Mouse (Mus musculus) forebrain, embryonic 11.5 days (tissue): Measurements from ENCODE around the gene Gin1. TPM values are rescaled to one million over a fixed set of nuclear protein-coding genes. Genes with fewer than 3 reads are reported as not detected.

ENCODE experiments used
- ATAC-seq: fragments of 200-750 bp; cut with Nextera tagmentation; replicated peaks from 2 replicates; pipeline ENCODE4 v1.8.0; 2017; ENCODE audit warnings: moderate TSS enrichment; ENCODE audit not compliant: low FRiP score
- DNase-seq: peaks from one replicate; pipeline ENCODE4 v3.0.0-alpha.2; 2017; ENCODE audit warnings: low spot score
- H3K27ac ChIP-seq: fragments of 300-500 bp; sonication (generic); 2 replicates; pipeline ENCODE4 v1.5.1; 2014; ENCODE audit warnings: low read depth, low read length
- H3K27me3 ChIP-seq: fragments of 300-500 bp; sonication (generic); 2 replicates; pipeline ENCODE4 v1.6.1; 2014; ENCODE audit warnings: mild to moderate bottlenecking, low read length, mixed read lengths; ENCODE audit not compliant: control insufficient read depth, insufficient read depth
- H3K36me3 ChIP-seq: fragments of 300-500 bp; sonication (generic); 2 replicates; pipeline ENCODE4 v1.6.1; 2014; ENCODE audit warnings: mild to moderate bottlenecking, low read length, moderate library complexity, mixed read lengths; ENCODE audit not compliant: control insufficient read depth, insufficient read depth
- H3K4me1 ChIP-seq: fragments of 300-500 bp; sonication (generic); replicated peaks from 2 replicates; pipeline ENCODE4 v1.6.1; 2014; ENCODE audit warnings: low read length, mixed read lengths; ENCODE audit not compliant: control insufficient read depth, insufficient read depth
- H3K4me2 ChIP-seq: fragments of 300-500 bp; sonication (generic); 2 replicates; pipeline ENCODE4 v1.6.1; 2014; ENCODE audit warnings: low read depth, mild to moderate bottlenecking, low read length, moderate library complexity, mixed read lengths; ENCODE audit not compliant: severe bottlenecking
- H3K4me3 ChIP-seq: fragments of 300-500 bp; sonication (generic); 2 replicates; pipeline ENCODE4 v1.5.1; 2014; ENCODE audit warnings: low read depth, low read length
- H3K9ac ChIP-seq: fragments of 300-500 bp; sonication (generic); 2 replicates; pipeline ENCODE4 v1.6.1; 2014; ENCODE audit warnings: low read length
- H3K9me3 ChIP-seq: fragments of 300-500 bp; sonication (generic); 2 replicates; pipeline ENCODE4 v1.6.1; 2016; ENCODE audit warnings: low read length, mixed read lengths; ENCODE audit not compliant: control insufficient read depth
- WGBS: fragments of 180-500 bp; shearing (Covaris S2); extraction: QIAGEN DNeasy Blood & Tissue Kit; methylation state at CpG from one replicate; pipeline ENCODE4 v1.1.7; 2014; 5-methylcytosine and 5-hydroxymethylcytosine counted together
- polyA plus RNA-seq: library from polyadenylated mRNA; unstranded; fragments of >200 nt; fragmentation: Nextera tagmentation; extraction: Ambion mirVana; gene quantifications from 2 replicates; pipeline ENCODE4 v1.2.1, GENCODE M21; 2014

The Gin1 gene
- polyA plus RNA-seq, 1 experiment from 2014 or later: 18.3 TPM

DNA sequence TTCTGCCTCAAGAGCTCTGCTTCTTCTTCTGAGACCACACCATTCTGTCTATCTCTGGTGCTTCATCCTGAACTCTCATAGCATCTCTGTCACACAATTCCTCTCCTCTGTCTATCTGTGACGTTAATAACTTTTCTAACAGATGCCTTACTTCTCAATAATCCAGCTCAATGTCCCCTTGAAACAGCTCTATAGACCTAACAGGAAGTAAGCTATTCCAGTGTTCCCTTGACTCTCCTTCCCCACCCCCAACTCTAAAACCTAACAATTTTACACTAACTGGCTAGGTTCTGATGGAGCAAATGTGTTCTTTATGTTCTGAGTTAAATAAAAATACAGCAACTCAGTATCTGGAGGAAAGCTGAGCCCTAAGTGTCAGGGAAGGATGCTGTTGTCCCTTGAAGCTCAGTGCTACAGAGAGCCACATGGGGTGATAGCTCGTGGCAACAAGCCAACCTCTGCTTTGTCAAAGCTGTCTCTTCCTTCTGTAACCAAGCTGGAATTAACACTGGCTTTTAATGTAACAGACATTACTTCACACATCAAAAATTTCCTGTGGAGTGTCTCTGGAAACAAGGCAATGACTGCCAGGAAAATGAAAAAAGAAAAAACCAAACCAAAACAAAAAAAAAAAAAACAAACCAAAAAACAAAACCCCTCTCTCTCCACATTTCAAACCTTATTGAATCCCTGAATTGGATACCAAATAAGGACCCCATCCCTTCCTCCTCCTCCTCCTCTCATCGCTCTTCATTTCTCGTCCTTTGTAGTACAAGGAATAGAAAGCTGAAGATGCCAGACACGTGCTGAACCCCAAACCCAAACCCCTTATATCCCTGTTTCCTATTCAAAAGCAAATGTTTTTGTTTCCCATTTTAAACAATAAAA, 63.7 kb downstream of the Gin1 start:
- no peaks in the 10 kb centered on the region for H3K4me1 ChIP-seq
- H3K9ac ChIP-seq: no peak overlapping the region
- no peaks in the 10 kb centered on the region for H3K27me3 ChIP-seq
- no peak for DNase-seq
- H3K36me3 ChIP-seq: no peaks in the 10 kb centered on the region
- no peak overlapping the region for H3K4me2 ChIP-seq
- no peak overlapping the region for H3K27ac ChIP-seq
- H3K4me3 ChIP-seq: no peak overlapping the region
- no peak for ATAC-seq
- WGBS: 84% methylated on average over 5 of the region's 5 CpGs
- H3K9me3 ChIP-seq: no peaks in the 10 kb centered on the region; the same call in 1 of the 2 replicates

DNA sequence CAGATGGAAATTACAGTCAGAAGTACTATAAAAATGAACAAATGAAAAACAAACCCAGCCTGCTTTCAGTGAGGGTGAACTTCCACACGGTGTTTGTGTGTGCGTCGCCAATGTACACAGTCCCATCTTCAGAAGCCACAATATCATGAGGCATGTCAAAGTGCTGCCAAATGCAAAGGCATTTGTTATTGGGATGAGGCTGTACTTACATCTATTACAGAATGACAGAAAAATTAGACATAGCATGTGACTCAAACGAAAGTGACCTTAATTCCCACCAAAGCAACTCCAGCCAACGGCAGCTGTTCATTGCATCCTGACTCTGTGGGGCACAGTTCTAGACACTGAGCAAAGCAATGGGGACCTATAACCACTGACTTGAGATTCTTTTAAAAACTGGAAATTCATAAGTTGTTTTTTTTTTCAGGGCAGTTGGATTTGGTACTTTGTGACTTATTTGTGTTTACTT, 64.4 kb downstream of the Gin1 start:
- H3K27ac ChIP-seq: no peak overlapping the region
- no peaks in the 10 kb centered on the region for H3K27me3 ChIP-seq
- H3K4me1 ChIP-seq: no peaks in the 10 kb centered on the region
- H3K9me3 ChIP-seq: no peaks in the 10 kb centered on the region; the same call in 1 of the 2 replicates
- no peak for DNase-seq
- H3K9ac ChIP-seq: no peak overlapping the region
- no peak overlapping the region for H3K4me3 ChIP-seq
- no peak overlapping the region for H3K4me2 ChIP-seq
- ATAC-seq: no peak
- H3K36me3 ChIP-seq: no peaks in the 10 kb centered on the region
- WGBS: 91% methylated on average over 5 of the region's 5 CpGs

Other genes starting within 250 kb of the Gin1 start
- 46.2 and 46.8 TPM in 2 replicates for gene D1Ertd622e, start 108.1 kb upstream of the Gin1 start, polyA plus RNA-seq
- 49.8 and 57.2 TPM in 2 replicates for gene Ppip5k2, start 239 bp downstream of the Gin1 start, polyA plus RNA-seq